Mouse (Mus musculus) hindbrain, embryonic 16.5 days (tissue): Measurements from ENCODE around the gene Zbed3. TPM values are rescaled to one million over a fixed set of nuclear protein-coding genes. Genes with fewer than 3 reads are reported as not detected.
A peak's percentile ranks its signal among the peaks of the same experiment; 100 is the strongest.

ENCODE experiments used
- ATAC-seq: fragments of 200-750 bp; cut with Nextera tagmentation; 2 replicates; pipeline ENCODE4 v1.8.0; 2017; ENCODE audit warnings: moderate TSS enrichment, moderate library complexity
- H3K27ac ChIP-seq: fragments of 300-500 bp; sonication (generic); 2 replicates; pipeline ENCODE4 v1.5.1; 2014; ENCODE audit warnings: low read depth, mild to moderate bottlenecking, control low read depth, low read length, moderate library complexity
- H3K27me3 ChIP-seq: fragments of 300-500 bp; sonication (generic); replicated peaks from 2 replicates; pipeline ENCODE4 v1.6.1; 2014; ENCODE audit warnings: low read length; ENCODE audit not compliant: control insufficient read depth, insufficient read depth
- H3K36me3 ChIP-seq: fragments of 300-500 bp; sonication (generic); 2 replicates; pipeline ENCODE4 v1.6.1; 2014; ENCODE audit warnings: mild to moderate bottlenecking, low read length, moderate library complexity, mixed read lengths; ENCODE audit not compliant: control insufficient read depth, insufficient read depth
- H3K4me1 ChIP-seq: fragments of 300-500 bp; sonication (generic); 2 replicates; pipeline ENCODE4 v1.6.1; 2014; ENCODE audit warnings: low read depth, low read length; ENCODE audit not compliant: control insufficient read depth, insufficient read depth
- H3K4me2 ChIP-seq: fragments of 300-500 bp; sonication (generic); 2 replicates; pipeline ENCODE4 v1.6.1; 2014; ENCODE audit warnings: mild to moderate bottlenecking, low read length, control low read depth, moderate library complexity
- H3K4me3 ChIP-seq: fragments of 300-500 bp; sonication (generic); 2 replicates; pipeline ENCODE4 v1.5.1; 2014; ENCODE audit warnings: mild to moderate bottlenecking, low read length, control low read depth, moderate library complexity
- H3K9ac ChIP-seq: fragments of 300-500 bp; sonication (generic); 2 replicates; pipeline ENCODE4 v1.6.1; 2014; ENCODE audit warnings: low read depth, mild to moderate bottlenecking, control low read depth, low read length, moderate library complexity
- H3K9me3 ChIP-seq: fragments of 300-500 bp; sonication (generic); 2 replicates; pipeline ENCODE4 v1.6.1; 2014; ENCODE audit warnings: mild to moderate bottlenecking, low read length, moderate library complexity; ENCODE audit not compliant: control insufficient read depth
- WGBS: fragments of 180-500 bp; shearing (Covaris S2); extraction: QIAGEN DNeasy Blood & Tissue Kit; methylation state at CpG from one replicate; pipeline ENCODE4 v1.1.7; 2014; 5-methylcytosine and 5-hydroxymethylcytosine counted together
- polyA plus RNA-seq: library from polyadenylated mRNA; unstranded; fragments of >200 nt; fragmentation: Nextera tagmentation; extraction: Ambion mirVana; gene quantifications from 2 replicates; pipeline ENCODE4 v1.2.1, GENCODE M21; 2015

Gene Zbed3
- polyA plus RNA-seq, 1 experiment from 2014 or later, result 33.1 TPM

DNA sequence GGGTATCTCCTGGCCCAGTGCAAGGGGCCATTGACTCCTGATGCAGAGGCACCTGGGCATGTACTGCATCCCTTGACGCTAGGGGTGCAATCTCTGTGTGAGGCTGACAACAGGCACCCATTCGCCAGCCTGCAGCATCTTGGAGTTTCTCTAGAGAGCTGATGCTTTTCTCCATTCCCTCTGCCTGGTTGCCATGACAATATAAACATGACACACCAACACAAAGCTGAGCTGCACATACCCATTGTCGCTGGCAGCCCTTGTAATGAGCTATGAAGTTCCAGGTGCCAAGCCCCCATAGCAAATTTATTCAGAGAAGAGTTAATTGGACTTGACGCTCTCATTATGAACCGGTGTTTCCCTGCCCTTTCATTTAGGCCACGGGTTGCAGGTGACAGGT lies 11.4 kb upstream of the Zbed3 start:
- no peak for ATAC-seq
- no peaks in the 10 kb centered on the region for H3K9me3 ChIP-seq
- no peaks in the 10 kb centered on the region for H3K36me3 ChIP-seq
- WGBS, result 45% methylated on average over 6 of the region's 6 CpGs
- no peak overlapping the region for H3K4me3 ChIP-seq
- H3K4me2 ChIP-seq, result no peak overlapping the region
- no peaks in the 10 kb centered on the region for H3K4me1 ChIP-seq
- H3K27me3 ChIP-seq, result no peaks in the 10 kb centered on the region
- no peak overlapping the region for H3K27ac ChIP-seq
- no peak overlapping the region for H3K9ac ChIP-seq

DNA sequence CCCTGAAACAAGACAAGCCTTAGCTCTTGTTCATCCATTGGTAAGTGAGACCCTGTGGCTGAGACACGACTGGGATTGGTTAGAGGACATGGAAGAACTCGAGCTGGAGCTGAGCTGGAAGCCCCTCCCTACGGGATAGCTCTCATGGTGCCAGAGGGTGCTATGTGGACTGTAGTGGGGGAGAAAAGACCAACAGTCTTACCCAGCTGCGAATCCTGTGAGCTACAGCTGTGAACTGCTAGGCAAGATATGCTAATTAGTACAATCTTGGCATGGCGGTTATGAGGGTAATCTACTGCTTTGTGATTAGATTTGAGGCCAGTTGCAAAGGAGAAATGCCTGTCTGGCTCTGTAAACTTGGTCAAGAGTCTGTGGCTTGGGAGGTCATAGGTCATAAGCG lies 4.3 kb upstream of the Zbed3 start:
- Histone ChIP-seq H3K4me1 (no peaks in the 10 kb centered on the region), H3K27ac (no peak overlapping the region)
- 72% methylated on average over 6 of the region's 6 CpGs for WGBS

DNA sequence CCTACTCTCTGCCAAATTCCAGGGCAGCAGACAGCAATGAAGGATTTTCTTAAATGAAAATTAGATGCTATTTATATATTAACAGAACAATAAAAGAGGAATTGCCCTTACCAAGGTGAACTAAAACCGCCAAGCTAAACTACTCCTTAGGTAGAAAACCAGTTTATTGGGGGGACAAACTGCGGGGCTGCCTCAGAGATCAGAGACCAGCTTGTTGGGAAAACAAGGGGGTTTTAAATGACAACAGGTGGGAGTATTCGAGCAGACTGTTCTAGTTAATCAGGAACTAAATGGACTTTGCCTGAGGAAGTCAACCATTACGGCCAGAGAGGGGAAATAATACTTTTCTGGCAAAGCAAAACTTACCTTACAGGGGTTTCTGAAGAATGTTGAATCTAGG lies 3.0 kb upstream of the Zbed3 start:
- ATAC-seq, result no peak
- Histone ChIP-seq H3K27me3 (no peaks in the 10 kb centered on the region), H3K4me3 (no peak overlapping the region), H3K4me2 (no peak overlapping the region), H3K27ac (no peak overlapping the region), H3K4me1 (no peaks in the 10 kb centered on the region), H3K9ac (no peak overlapping the region), H3K36me3 (no peaks in the 10 kb centered on the region), H3K9me3 (no peaks in the 10 kb centered on the region)
- WGBS, result 52% methylated on average over 4 of the region's 4 CpGs

More for the DNA sequence above, 4.3 kb upstream of the Zbed3 start:
- H3K27me3 ChIP-seq, result no peaks in the 10 kb centered on the region
- H3K9me3 ChIP-seq, result no peaks in the 10 kb centered on the region
- no peak overlapping the region for H3K4me3 ChIP-seq
- ATAC-seq, result no peak
- H3K4me2 ChIP-seq, result no peak overlapping the region
- no peaks in the 10 kb centered on the region for H3K36me3 ChIP-seq
- no peak overlapping the region for H3K9ac ChIP-seq

DNA sequence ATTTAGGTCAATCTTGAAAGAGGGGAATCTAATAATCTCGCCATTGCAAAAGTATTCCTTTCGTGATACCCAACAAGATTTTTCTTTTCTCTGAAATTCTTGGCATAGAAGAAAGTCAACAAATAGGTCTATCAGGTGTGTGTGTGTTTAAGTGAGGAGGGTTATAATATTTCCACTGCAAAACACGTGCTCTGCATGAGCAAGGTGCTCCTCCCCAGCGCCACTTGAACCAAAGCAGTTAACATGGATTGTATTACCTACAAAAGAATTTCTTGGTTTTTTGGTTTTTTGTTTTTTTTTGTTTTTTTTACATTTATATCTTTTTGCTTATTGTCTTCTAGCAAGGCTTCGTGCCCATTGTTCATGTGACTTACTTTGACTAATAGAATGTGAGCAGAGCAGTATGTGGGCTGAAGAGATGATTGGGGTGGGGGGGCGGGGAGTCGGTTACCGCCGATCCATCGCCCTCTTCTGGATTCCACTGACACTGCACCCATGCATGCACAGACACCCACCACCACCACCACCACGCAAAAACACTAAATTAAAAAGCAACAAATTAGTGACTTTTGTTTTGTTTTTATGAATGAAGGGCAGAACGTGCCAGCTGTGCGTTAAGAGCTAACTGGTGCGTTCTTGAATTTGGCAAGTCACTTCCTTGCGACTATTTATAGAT lies 676 bp downstream of the Zbed3 start:
- ATAC-seq, result peak; percentile 63
- H3K36me3 ChIP-seq, result no peaks in the 10 kb centered on the region
- peaks cover 20% of the 10 kb centered on the region for H3K4me1 ChIP-seq
- peak overlapping the region; percentile 99 for H3K9ac ChIP-seq
- H3K4me3 ChIP-seq, result peak overlapping the region; percentile 97
- WGBS, result 22% methylated on average over 15 of the region's 15 CpGs
- peak overlapping the region; percentile 80 for H3K4me2 ChIP-seq
- H3K27me3 ChIP-seq, result no peaks in the 10 kb centered on the region
- no peaks in the 10 kb centered on the region for H3K9me3 ChIP-seq
- peak overlapping the region; percentile 96 for H3K27ac ChIP-seq

DNA sequence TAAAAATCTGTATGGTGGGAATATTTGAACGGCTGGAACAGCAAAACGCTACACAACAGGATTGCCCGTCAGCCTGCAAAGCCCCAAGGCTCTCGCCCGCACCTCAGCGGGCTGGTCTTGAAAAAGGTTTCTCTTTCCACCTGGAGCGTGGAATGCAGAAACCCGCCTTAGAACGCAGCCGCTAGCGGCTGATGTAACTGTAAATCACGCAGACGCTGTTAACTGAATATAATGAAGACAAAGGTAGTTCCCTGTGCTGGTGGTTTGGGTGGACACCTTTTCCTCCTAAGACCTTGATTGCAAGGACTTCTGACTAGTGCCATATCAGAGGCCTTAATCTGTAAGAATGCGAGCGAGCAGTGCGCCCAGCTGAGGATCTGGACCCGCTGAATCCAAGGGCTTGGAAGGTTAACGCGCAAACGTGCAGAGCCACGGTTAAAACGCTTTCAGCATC lies 1.2 kb downstream of the Zbed3 start:
- no peaks in the 10 kb centered on the region for H3K9me3 ChIP-seq
- ATAC-seq, result peak; percentile 34
- H3K36me3 ChIP-seq, result no peaks in the 10 kb centered on the region
- peak overlapping the region; percentile 96 for H3K27ac ChIP-seq
- H3K4me2 ChIP-seq, result peak overlapping the region; percentile 80
- peaks cover 20% of the 10 kb centered on the region for H3K4me1 ChIP-seq
- H3K4me3 ChIP-seq, result peak overlapping the region; percentile 97
- peak overlapping the region; percentile 99 for H3K9ac ChIP-seq
- H3K27me3 ChIP-seq, result no peaks in the 10 kb centered on the region
- WGBS, result 0% methylated on average over 22 of the region's 22 CpGs

DNA sequence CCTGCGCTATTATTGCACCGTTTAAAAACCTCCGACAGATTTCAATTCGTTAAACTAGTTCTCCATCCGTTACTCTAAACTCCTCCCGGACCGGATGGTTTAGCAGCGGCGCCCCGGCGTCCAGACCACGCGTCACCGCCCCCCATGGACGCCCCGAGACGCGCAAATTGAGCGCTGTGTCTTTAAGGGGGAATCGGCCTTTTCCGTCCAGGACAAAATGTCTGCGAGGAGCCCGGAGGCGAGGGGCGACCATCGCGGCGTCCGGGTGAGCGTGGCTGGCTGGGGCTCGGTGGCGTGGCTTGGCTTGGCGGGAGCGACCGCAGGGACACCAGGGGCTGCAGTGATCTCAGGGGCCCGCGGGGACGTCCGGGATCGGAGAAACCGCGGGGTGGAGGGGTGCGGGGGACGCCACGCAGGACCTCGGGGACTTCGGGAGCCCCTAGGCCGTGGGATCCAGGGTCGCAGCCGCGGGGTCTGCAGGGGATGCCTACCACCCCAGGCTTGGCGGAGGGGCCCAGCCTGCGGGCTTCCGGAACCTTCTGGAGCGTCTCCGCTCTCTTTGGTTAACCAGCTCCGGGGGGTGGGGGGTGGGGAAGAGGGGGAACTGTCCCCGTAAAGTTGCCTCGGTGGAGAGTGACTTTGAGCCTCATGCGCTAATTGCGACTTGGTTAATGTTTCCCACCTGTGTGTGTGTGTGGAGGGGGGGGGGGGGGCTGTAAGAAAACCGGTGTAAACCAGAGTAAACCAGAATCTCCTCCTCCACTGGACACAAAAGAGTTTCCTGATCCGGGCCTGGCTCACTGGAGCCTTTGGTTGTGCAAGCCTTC lies 1.9 kb downstream of the Zbed3 start:
- Histone ChIP-seq H3K27ac (peak overlapping the region; percentile 96), H3K27me3 (no peaks in the 10 kb centered on the region), H3K4me2 (peak overlapping the region; percentile 80), H3K4me1 (peaks cover 20% of the 10 kb centered on the region), H3K36me3 (no peaks in the 10 kb centered on the region), H3K9ac (peak overlapping the region; percentile 99), H3K4me3 (peak overlapping the region; percentile 97), H3K9me3 (no peaks in the 10 kb centered on the region)
- under 1% methylated on average over 54 of the region's 63 CpGs for WGBS
- ATAC-seq, result peak; percentile 77

DNA sequence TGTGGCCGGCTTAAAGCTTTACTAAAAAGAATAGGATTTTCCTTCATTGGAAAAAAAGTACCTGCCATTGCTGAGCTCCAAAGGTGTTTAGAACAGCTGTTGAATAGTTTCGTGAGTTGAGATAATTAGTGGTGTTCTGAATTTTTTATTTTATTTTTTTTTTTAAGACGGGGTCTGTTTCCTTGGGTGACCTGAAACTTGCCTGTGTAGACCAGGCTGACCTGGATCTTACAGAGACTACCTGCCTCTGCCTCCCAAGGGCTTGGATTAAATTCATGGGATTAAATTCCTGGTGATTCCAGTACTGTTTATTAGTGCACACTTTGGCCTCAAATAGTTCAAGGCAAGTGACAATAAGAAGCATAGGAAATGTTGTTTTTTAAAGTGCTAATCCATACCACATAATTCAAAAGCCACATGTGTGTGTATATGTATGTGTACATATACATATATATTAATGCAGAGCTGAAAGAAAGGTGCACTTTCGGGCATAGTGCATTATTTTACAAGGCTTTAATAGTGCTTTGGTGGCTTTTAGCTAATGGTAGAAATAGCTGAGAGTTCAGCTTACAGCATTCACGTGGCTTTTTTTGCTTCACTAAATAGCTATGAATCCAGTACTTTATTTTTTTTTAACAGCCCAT lies 2.6 kb downstream of the Zbed3 start:
- Histone ChIP-seq H3K9me3 (no peaks in the 10 kb centered on the region), H3K27ac (peak overlapping the region; percentile 96), H3K4me1 (peaks cover 20% of the 10 kb centered on the region), H3K4me2 (peak overlapping the region; percentile 80), H3K9ac (peak overlapping the region; percentile 99), H3K4me3 (peak overlapping the region; percentile 97), H3K36me3 (no peaks in the 10 kb centered on the region), H3K27me3 (no peaks in the 10 kb centered on the region)
- ATAC-seq, result no peak
- WGBS, result 8% methylated on average over 5 of the region's 5 CpGs

DNA sequence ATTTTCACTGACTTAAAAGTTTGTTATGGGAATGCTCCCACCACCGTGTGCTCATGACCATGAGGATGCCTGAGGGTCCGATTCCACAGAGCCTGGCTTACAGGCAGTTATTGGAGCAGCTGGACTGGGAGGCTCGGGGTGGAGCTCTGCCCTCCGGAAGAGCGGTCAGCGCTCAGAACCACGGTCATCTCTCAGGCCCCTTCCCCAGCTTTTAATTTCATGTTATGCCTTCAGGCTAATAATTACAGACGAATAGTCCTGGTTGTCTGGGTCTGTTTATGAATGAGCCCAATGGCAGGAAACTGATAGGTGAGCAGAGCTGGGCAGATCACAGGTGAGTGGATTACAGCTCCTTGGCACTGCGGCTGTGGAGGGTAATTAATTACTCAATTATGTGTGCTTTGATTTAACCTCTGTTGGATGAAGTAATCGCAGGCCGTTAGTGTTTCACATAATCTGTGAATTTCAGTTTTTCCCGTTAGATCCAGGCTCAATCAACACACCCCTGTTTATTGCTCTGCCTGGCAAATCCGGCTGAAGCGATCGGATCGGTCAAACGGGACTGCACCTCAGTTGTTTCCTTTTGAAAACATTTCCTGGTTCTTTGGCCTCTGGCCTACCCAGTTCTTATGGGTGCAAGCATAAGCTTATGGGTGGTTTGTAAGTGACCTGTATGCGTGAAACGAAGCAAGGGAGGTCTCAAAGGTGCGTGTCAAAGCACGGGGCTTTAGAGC lies 3.4 kb downstream of the Zbed3 start:
- Histone ChIP-seq H3K4me2 (peak overlapping the region; percentile 80), H3K4me1 (peaks cover 20% of the 10 kb centered on the region), H3K9me3 (no peaks in the 10 kb centered on the region), H3K36me3 (no peaks in the 10 kb centered on the region), H3K9ac (peak overlapping the region; percentile 59), H3K27ac (peak overlapping the region; percentile 79), H3K27me3 (no peaks in the 10 kb centered on the region), H3K4me3 (peak overlapping the region; percentile 97)
- ATAC-seq, result 0 out of 2 replicates have a peak, but pooled peaks have one; percentile 19
- WGBS, result 5% methylated on average over 21 of the region's 21 CpGs
